Mouse (Mus musculus) layer of hippocampus, adult 11-12 months (tissue): ENCODE measurements at regions not wholly inside any gene's neighbourhood (a gene's known extent, or its start where the extent isn't known, plus 50 kb on each side); places are given as distances from the start of the nearest gene placed in this dataset.
A peak's percentile ranks its signal among the peaks of the same experiment; 100 is the strongest.

Experiments
- DNase-seq: peaks from one replicate; pipeline ENCODE4 v3.0.0; 2022; ENCODE audit warnings: low spot score

GRCm38 (mm10) chr3:105376346-105376745, 75.8 kb upstream of the Kcnd3 start:
- DNase-seq = no peak

- no peak for DNase-seq
These were observed 71.3 kb upstream of the Kcnd3 start for GRCm38 (mm10) chr3:105380818-105381217.

GRCm38 (mm10) chr3:105392611-105393514, 59.3 kb upstream of the Kcnd3 start:
- DNase-seq = peak; percentile 40
